Mouse (Mus musculus) small intestine, adult 2 months (tissue): ENCODE measurements around the gene Wdr1. TPM values are rescaled to one million over a fixed set of nuclear protein-coding genes. Genes with fewer than 3 reads are reported as not detected.

Source experiments
- H3K27ac ChIP-seq: fragments of 200-500 bp; 2 replicates; pipeline ENCODE4 v1.5.1; 2012; ENCODE audit warnings: low read depth, low read length, control low read depth, inconsistent platforms; ENCODE audit not compliant: insufficient read depth
- H3K27me3 ChIP-seq: fragments of 200-500 bp; 2 replicates; pipeline ENCODE4 v1.6.1; 2012; ENCODE audit warnings: mild to moderate bottlenecking, moderate library complexity, low read length, inconsistent platforms; ENCODE audit not compliant: control insufficient read depth, insufficient read depth
- H3K36me3 ChIP-seq: fragments of 200-500 bp; 2 replicates; pipeline ENCODE4 v1.6.1; 2012; ENCODE audit warnings: mild to moderate bottlenecking, low read length, control low read depth, inconsistent platforms; ENCODE audit not compliant: control insufficient read depth, insufficient read depth
- H3K4me1 ChIP-seq: fragments of 200-500 bp; 2 replicates; pipeline ENCODE4 v1.6.1; 2012; ENCODE audit warnings: low read length, inconsistent platforms, mixed read lengths; ENCODE audit not compliant: control insufficient read depth, insufficient read depth, insufficient read length
- H3K4me3 ChIP-seq: fragments of 200-500 bp; 2 replicates; pipeline ENCODE4 v1.5.1; 2012; ENCODE audit warnings: low read depth, mild to moderate bottlenecking, control low read depth, inconsistent platforms, low read length, moderate library complexity
- CTCF ChIP-seq: fragments of 200-500 bp; IDR thresholded peaks from 2 replicates; pipeline ENCODE4 v1.5.1; 2012; ENCODE audit warnings: low read depth, mild to moderate bottlenecking, control low read depth, inconsistent platforms, low read length, moderate library complexity, mixed read lengths; ENCODE audit not compliant: insufficient replicate concordance, insufficient read length; ENCODE audit errors: extremely low read depth
- POLR2A ChIP-seq: fragments of 200-500 bp; IDR thresholded peaks from 2 replicates; pipeline ENCODE4 v1.6.1; 2012; ENCODE audit warnings: low read depth, mild to moderate bottlenecking, control low read depth, inconsistent platforms, low read length, moderate library complexity
- WGBS: fragments of 180-500 bp; shearing (Covaris S2); methylation state at CpG from one replicate; pipeline ENCODE4 v1.1.7; 2018; 5-methylcytosine and 5-hydroxymethylcytosine counted together
- polyA plus RNA-seq: library from polyadenylated mRNA; depleted of rRNA; stranded (reverse); fragments of >200 nt; gene quantifications from 2 replicates; pipeline ENCODE4 v1.2.3, GENCODE M21; 2012

Gene Wdr1
- polyA plus RNA-seq, 1 experiment: 223 TPM

GRCm38 (mm10) chr5:38509568-38509967, 53.5 kb downstream of the Wdr1 start:
- 59% methylated on average over 4 of the region's 4 CpGs for WGBS

GRCm38 (mm10) chr5:38505435-38505765, 57.6 kb downstream of the Wdr1 start:
- H3K4me3 ChIP-seq: no peak overlapping the region
- TF ChIP-seq POLR2A: no peak
- no peak for TF ChIP-seq CTCF
- 69% methylated on average over 3 of the region's 3 CpGs for WGBS

More at GRCm38 (mm10) chr5:38509568-38509967, 53.5 kb downstream of the Wdr1 start:
- H3K4me3 ChIP-seq: no peak overlapping the region
- no peaks in the 10 kb centered on the region for H3K27me3 ChIP-seq
- no peak for TF ChIP-seq CTCF
- no peak for TF ChIP-seq POLR2A
- H3K36me3 ChIP-seq: no peaks in the 10 kb centered on the region
- peaks cover 13% of the 10 kb centered on the region; the same call in 1 of the 2 replicates for H3K4me1 ChIP-seq
- peak overlapping the region; percentile 48; the same call in 1 of the 2 replicates for H3K27ac ChIP-seq

GRCm38 (mm10) chr5:38504747-38505434, 58.1 kb downstream of the Wdr1 start:
- no peaks in the 10 kb centered on the region for H3K27me3 ChIP-seq
- H3K36me3 ChIP-seq: no peaks in the 10 kb centered on the region
- no peak overlapping the region for H3K4me3 ChIP-seq
- 79% methylated on average over 6 of the region's 6 CpGs for WGBS
- TF ChIP-seq CTCF (no peak), POLR2A (no peak)
- H3K4me1 ChIP-seq: peaks cover 4% of the 10 kb centered on the region; the same call in 1 of the 2 replicates
- no peak overlapping the region for H3K27ac ChIP-seq

More at GRCm38 (mm10) chr5:38505435-38505765, 57.6 kb downstream of the Wdr1 start:
- no peaks in the 10 kb centered on the region for H3K27me3 ChIP-seq
- no peak overlapping the region for H3K27ac ChIP-seq
- H3K36me3 ChIP-seq: no peaks in the 10 kb centered on the region
- peaks cover 2% of the 10 kb centered on the region; the same call in 1 of the 2 replicates for H3K4me1 ChIP-seq

- Histone ChIP-seq H3K4me1 (peaks cover 9% of the 10 kb centered on the region; the same call in 1 of the 2 replicates), H3K27ac (no peak overlapping the region), H3K27me3 (no peaks in the 10 kb centered on the region), H3K4me3 (no peak overlapping the region), H3K36me3 (no peaks in the 10 kb centered on the region)
- TF ChIP-seq POLR2A: no peak
- TF ChIP-seq CTCF: no peak
- WGBS: 85% methylated on average over 1 of the region's 1 CpGs
Observed at GRCm38 (mm10) chr5:38504116-38504515, 58.9 kb downstream of the Wdr1 start.

GRCm38 (mm10) chr5:38502992-38503391, 60.0 kb downstream of the Wdr1 start, which contains the start of gene Slc2a9:
Gene Slc2a9, minus strand, starts transcription at chr5:38503143.
- Histone ChIP-seq H3K27ac (no peak within 1 kb of the TSS), H3K4me3 (no peak within 1 kb of the TSS), H3K27me3 (no peaks in the 10 kb centered on the region), H3K36me3 (no peaks in the 10 kb centered on the region), H3K4me1 (peaks cover 15% of the 10 kb centered on the region; the same call in 1 of the 2 replicates)
- 60% methylated on average over 4 of the region's 4 CpGs for WGBS
- TF ChIP-seq POLR2A (no peak), CTCF (no peak)

GRCm38 (mm10) chr5:38500043-38500442, 63.0 kb downstream of the Wdr1 start:
- no peak overlapping the region for H3K27ac ChIP-seq
- TF ChIP-seq CTCF (no peak), POLR2A (no peak)

GRCm38 (mm10) chr5:38499316-38499811, 63.7 kb downstream of the Wdr1 start:
- Histone ChIP-seq H3K4me3 (no peak overlapping the region), H3K36me3 (no peaks in the 10 kb centered on the region), H3K4me1 (peaks cover 15% of the 10 kb centered on the region; the same call in 1 of the 2 replicates), H3K27ac (no peak overlapping the region), H3K27me3 (no peaks in the 10 kb centered on the region)
- TF ChIP-seq POLR2A (no peak), CTCF (no peak)
- WGBS: 87% methylated on average over 7 of the region's 7 CpGs

More at GRCm38 (mm10) chr5:38500043-38500442, 63.0 kb downstream of the Wdr1 start:
- Histone ChIP-seq H3K4me1 (peaks cover 15% of the 10 kb centered on the region; the same call in 1 of the 2 replicates), H3K4me3 (no peak overlapping the region), H3K36me3 (no peaks in the 10 kb centered on the region), H3K27me3 (no peaks in the 10 kb centered on the region)
- 68% methylated on average over 8 of the region's 8 CpGs for WGBS
